Mouse (Mus musculus): Measurements from ENCODE around the gene Mrps22. TPM values are rescaled to one million over a fixed set of nuclear protein-coding genes. Genes with fewer than 3 reads are reported as not detected.

Mrps22 gene
- polyA plus RNA-seq, 1 experiment from 2014 or later, result 48.2 TPM

GRCm38 (mm10) chr9:98601837-98602359 lies 438 bp upstream of the Mrps22 start:
- WGBS, result 54% methylated on average over 11 of the region's 11 CpGs
- Histone ChIP-seq H3K27me3 (ENCODE audit: control insufficient read depth, insufficient read depth, low read length) (no peaks in the 10 kb centered on the region), H3K4me3 (ENCODE audit: low read depth, low read length) (peak overlapping the region; percentile 77), H3K4me2 (replicated peaks; ENCODE audit: low read depth, low read length) (peak overlapping the region; percentile 83), H3K9me3 (ENCODE audit: control insufficient read depth, low read depth, low read length) (0 out of 2 replicates have a peak, but pooled peaks cover 3% of the 10 kb centered on the region), H3K27ac (ENCODE audit: low read length) (no peak overlapping the region), H3K9ac (replicated peaks; ENCODE audit: low read depth, low read length) (0 out of 2 replicates have a peak overlapping the region, but pooled peaks have one; percentile 62), H3K36me3 (ENCODE audit: control insufficient read depth, insufficient read depth, low read length) (peaks cover 8% of the 10 kb centered on the region), H3K4me1 (ENCODE audit: control insufficient read depth, insufficient read depth, low read length) (peaks cover 5% of the 10 kb centered on the region; the same call in 1 of the 2 replicates)
- ATAC-seq (ENCODE audit: insufficient number of reproducible peaks, insufficient read depth, low FRiP score, low read depth), result no peak

DNA sequence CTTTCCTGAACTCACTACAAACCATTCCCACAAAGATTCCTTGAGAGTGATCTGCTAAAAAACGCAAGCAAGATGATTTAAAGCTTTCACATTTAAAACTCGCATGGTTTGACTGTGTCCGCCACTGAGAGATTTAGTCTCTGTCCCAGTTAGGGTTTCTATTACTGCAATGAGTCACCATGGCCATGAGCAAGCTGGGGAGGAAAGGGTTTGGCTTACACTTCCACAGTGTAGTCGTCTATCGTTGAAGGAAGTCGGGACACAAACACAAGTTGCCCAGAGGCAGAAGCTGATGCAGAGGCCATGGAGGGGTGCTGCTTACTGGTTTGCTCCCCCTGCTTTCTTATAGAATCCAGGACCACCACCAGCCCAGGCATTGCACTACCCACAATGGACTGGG lies 1.4 kb downstream of the Mrps22 start:
- Histone ChIP-seq H3K27ac (ENCODE audit: low read length) (no peak overlapping the region), H3K9ac (replicated peaks; ENCODE audit: low read depth, low read length) (no peak overlapping the region), H3K4me3 (ENCODE audit: low read depth, low read length) (no peak overlapping the region), H3K9me3 (ENCODE audit: control insufficient read depth, low read depth, low read length) (0 out of 2 replicates have a peak, but pooled peaks cover 3% of the 10 kb centered on the region), H3K27me3 (ENCODE audit: control insufficient read depth, insufficient read depth, low read length) (no peaks in the 10 kb centered on the region), H3K4me2 (replicated peaks; ENCODE audit: low read depth, low read length) (no peak overlapping the region), H3K36me3 (ENCODE audit: control insufficient read depth, insufficient read depth, low read length) (peaks cover 21% of the 10 kb centered on the region), H3K4me1 (ENCODE audit: control insufficient read depth, insufficient read depth, low read length) (peaks cover 5% of the 10 kb centered on the region; the same call in 1 of the 2 replicates)
- no peak for ATAC-seq (ENCODE audit: insufficient number of reproducible peaks, insufficient read depth, low FRiP score, low read depth)
- 75% methylated on average over 6 of the region's 6 CpGs for WGBS

- Histone ChIP-seq H3K27ac (ENCODE audit: low read length) (no peak overlapping the region), H3K4me3 (ENCODE audit: low read depth, low read length) (no peak overlapping the region), H3K36me3 (ENCODE audit: control insufficient read depth, insufficient read depth, low read length) (peaks cover 88% of the 10 kb centered on the region), H3K9ac (replicated peaks; ENCODE audit: low read depth, low read length) (no peak overlapping the region), H3K4me2 (replicated peaks; ENCODE audit: low read depth, low read length) (no peak overlapping the region), H3K9me3 (ENCODE audit: control insufficient read depth, low read depth, low read length) (no peaks in the 10 kb centered on the region), H3K4me1 (ENCODE audit: control insufficient read depth, insufficient read depth, low read length) (no peaks in the 10 kb centered on the region), H3K27me3 (ENCODE audit: control insufficient read depth, insufficient read depth, low read length) (no peaks in the 10 kb centered on the region)
- 87% methylated on average over 4 of the region's 4 CpGs for WGBS
- no peak for ATAC-seq (ENCODE audit: insufficient number of reproducible peaks, insufficient read depth, low FRiP score, low read depth)
Observed at GRCm38 (mm10) chr9:98583852-98584251, 17.6 kb downstream of the Mrps22 start.

GRCm38 (mm10) chr9:98563137-98564126 lies 38.0 kb downstream of the Mrps22 start, which contains the start of gene Copb2:
Gene Copb2, plus strand, starts transcription at chr9:98563721.
- peak; percentile 100 for ATAC-seq (ENCODE audit: insufficient number of reproducible peaks, insufficient read depth, low FRiP score, low read depth)

DNA sequence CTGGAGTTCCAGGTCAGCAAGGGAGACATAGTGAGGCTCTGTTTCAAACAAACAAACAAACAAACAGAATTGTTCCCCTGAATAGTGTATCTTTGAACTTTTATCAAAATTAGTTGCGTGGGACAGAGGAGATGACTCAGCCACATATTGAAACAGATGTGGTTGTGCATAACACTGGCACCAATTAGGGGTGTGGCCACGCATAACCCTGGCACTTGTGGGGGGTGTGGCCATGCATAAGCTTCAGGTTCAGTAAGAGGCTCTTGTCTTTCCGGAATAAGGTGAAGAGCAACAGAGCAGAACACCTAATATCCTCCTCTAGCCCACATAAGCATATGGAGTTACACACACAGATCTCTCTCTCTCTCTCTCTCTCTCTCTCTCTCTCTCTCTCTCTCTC lies 57.4 kb downstream of the Mrps22 start:
- Histone ChIP-seq H3K27me3 (ENCODE audit: control insufficient read depth, insufficient read depth, low read length) (no peaks in the 10 kb centered on the region), H3K4me3 (ENCODE audit: low read depth, low read length) (no peak overlapping the region), H3K4me1 (ENCODE audit: control insufficient read depth, insufficient read depth, low read length) (no peaks in the 10 kb centered on the region), H3K9me3 (ENCODE audit: control insufficient read depth, low read depth, low read length) (no peaks in the 10 kb centered on the region), H3K4me2 (replicated peaks; ENCODE audit: low read depth, low read length) (no peak overlapping the region), H3K36me3 (ENCODE audit: control insufficient read depth, insufficient read depth, low read length) (no peaks in the 10 kb centered on the region), H3K27ac (ENCODE audit: low read length) (no peak overlapping the region), H3K9ac (replicated peaks; ENCODE audit: low read depth, low read length) (no peak overlapping the region)
- 75% methylated on average over 3 of the region's 3 CpGs for WGBS
- no peak for ATAC-seq (ENCODE audit: insufficient number of reproducible peaks, insufficient read depth, low FRiP score, low read depth)

More at GRCm38 (mm10) chr9:98563137-98564126, 38.0 kb downstream of the Mrps22 start, which contains the start of gene Copb2:
- Histone ChIP-seq H3K27me3 (ENCODE audit: control insufficient read depth, insufficient read depth, low read length) (no peaks in the 10 kb centered on the region), H3K4me2 (replicated peaks; ENCODE audit: low read depth, low read length) (peak within 1 kb of the TSS; percentile 78), H3K36me3 (ENCODE audit: control insufficient read depth, insufficient read depth, low read length) (peaks cover 6% of the 10 kb centered on the region; the same call in 1 of the 2 replicates), H3K9ac (replicated peaks; ENCODE audit: low read depth, low read length) (peak within 1 kb of the TSS; percentile 63), H3K4me3 (ENCODE audit: low read depth, low read length) (peak within 1 kb of the TSS; percentile 59), H3K27ac (ENCODE audit: low read length) (peak within 1 kb of the TSS; percentile 82; the same call in 1 of the 2 replicates), H3K4me1 (ENCODE audit: control insufficient read depth, insufficient read depth, low read length) (peaks cover 6% of the 10 kb centered on the region; the same call in 1 of the 2 replicates), H3K9me3 (ENCODE audit: control insufficient read depth, low read depth, low read length) (no peaks in the 10 kb centered on the region)
- WGBS, result under 1% methylated on average over 76 of the region's 76 CpGs

Other genes with a start within 250 kb of the Mrps22 start
- 93.0 and 101 TPM in 2 replicates for gene Rbp1, start 178.7 kb downstream of the Mrps22 start, polyA plus RNA-seq (2014; fragmentation: Nextera tagmentation; extraction: Ambion mirVana)
- 4.1 and 4.4 TPM in 2 replicates for gene Rbp2, start 115.5 kb downstream of the Mrps22 start, polyA plus RNA-seq (2014; fragmentation: Nextera tagmentation; extraction: Ambion mirVana)
- gene Copb2, start 37.9 kb downstream of the Mrps22 start, polyA plus RNA-seq (2014; fragmentation: Nextera tagmentation; extraction: Ambion mirVana), result 161 and 176 TPM in 2 replicates
- gene Prr23a1, start 240.8 kb upstream of the Mrps22 start, polyA plus RNA-seq (2014; fragmentation: Nextera tagmentation; extraction: Ambion mirVana), result not detected in 2 replicates